Mouse (Mus musculus) small intestine, adult 2 months (tissue): ENCODE measurements around the gene Stk24.

Source experiments
- CTCF ChIP-seq: fragments of 200-500 bp; IDR thresholded peaks from 2 replicates; pipeline ENCODE4 v1.5.1; 2012; ENCODE audit warnings: low read depth, mild to moderate bottlenecking, control low read depth, inconsistent platforms, low read length, moderate library complexity, mixed read lengths; ENCODE audit not compliant: insufficient replicate concordance, insufficient read length; ENCODE audit errors: extremely low read depth
- POLR2A ChIP-seq: fragments of 200-500 bp; IDR thresholded peaks from 2 replicates; pipeline ENCODE4 v1.6.1; 2012; ENCODE audit warnings: low read depth, mild to moderate bottlenecking, control low read depth, inconsistent platforms, low read length, moderate library complexity

- TF ChIP-seq POLR2A = no peak
- TF ChIP-seq CTCF = no peak
Observed at GRCm38 (mm10) chr14:121261229-121261879, 118.5 kb downstream of the Stk24 start.
